Mouse (Mus musculus): ENCODE measurements around the gene Eif2b4. TPM values are rescaled to one million over a fixed set of nuclear protein-coding genes. Genes with fewer than 3 reads are reported as not detected.

The Eif2b4 gene
- polyA plus RNA-seq, 1 experiment from 2014 or later = 99.3 TPM

Other genes starting within 250 kb of the Eif2b4 start
- 3.7 and 6.7 TPM in 2 replicates for gene Cgref1, start 247.8 kb downstream of the Eif2b4 start, polyA plus RNA-seq (2016; fragmentation: Nextera tagmentation; extraction: Ambion mirVana)
- gene Preb, start 233.1 kb downstream of the Eif2b4 start, polyA plus RNA-seq (2016; fragmentation: Nextera tagmentation; extraction: Ambion mirVana) = 147 and 152 TPM in 2 replicates
- gene Tcf23, start 224.8 kb downstream of the Eif2b4 start, polyA plus RNA-seq (2016; fragmentation: Nextera tagmentation; extraction: Ambion mirVana) = not detected in 2 replicates
- gene Atraid, start 145.1 kb downstream of the Eif2b4 start, polyA plus RNA-seq (2016; fragmentation: Nextera tagmentation; extraction: Ambion mirVana) = 86.2 and 110 TPM in 2 replicates
- 8.1 and 10.1 TPM in 2 replicates for gene Slc5a6, start 144.5 kb downstream of the Eif2b4 start, polyA plus RNA-seq (2016; fragmentation: Nextera tagmentation; extraction: Ambion mirVana)
- 43.5 and 55.9 TPM in 2 replicates for gene Cad, start 138.7 kb downstream of the Eif2b4 start, polyA plus RNA-seq (2016; fragmentation: Nextera tagmentation; extraction: Ambion mirVana)
- gene Dnajc5g, start 87.1 kb downstream of the Eif2b4 start, polyA plus RNA-seq (2016; fragmentation: Nextera tagmentation; extraction: Ambion mirVana) = not detected in 2 replicates
- gene Slc30a3, start 85.2 kb downstream of the Eif2b4 start, polyA plus RNA-seq (2016; fragmentation: Nextera tagmentation; extraction: Ambion mirVana) = 2.1 and 9.3 TPM in 2 replicates
- not detected in 2 replicates for gene Trim54, start 76.7 kb downstream of the Eif2b4 start, polyA plus RNA-seq (2016; fragmentation: Nextera tagmentation; extraction: Ambion mirVana)
- not detected in 2 replicates for gene Ucn, start 54.6 kb downstream of the Eif2b4 start, polyA plus RNA-seq (2016; fragmentation: Nextera tagmentation; extraction: Ambion mirVana)
- gene Mpv17, start 39.2 kb downstream of the Eif2b4 start, polyA plus RNA-seq (2016; fragmentation: Nextera tagmentation; extraction: Ambion mirVana) = 59.2 and 60.7 TPM in 2 replicates
- gene Gm29609, start 13.5 kb downstream of the Eif2b4 start, polyA plus RNA-seq (2016; fragmentation: Nextera tagmentation; extraction: Ambion mirVana) = 0.80 and 0.89 TPM in 2 replicates
- gene Gtf3c2, start 13.3 kb downstream of the Eif2b4 start, polyA plus RNA-seq (2016; fragmentation: Nextera tagmentation; extraction: Ambion mirVana) = 105 and 118 TPM in 2 replicates
- 128 and 138 TPM in 2 replicates for gene Snx17, start 203 bp downstream of the Eif2b4 start, polyA plus RNA-seq (2016; fragmentation: Nextera tagmentation; extraction: Ambion mirVana)
- gene Zfp513, start 8.9 kb upstream of the Eif2b4 start, polyA plus RNA-seq (2016; fragmentation: Nextera tagmentation; extraction: Ambion mirVana) = 12.7 and 15.0 TPM in 2 replicates
- gene Ppm1g, start 27.3 kb upstream of the Eif2b4 start, polyA plus RNA-seq (2016; fragmentation: Nextera tagmentation; extraction: Ambion mirVana) = 172 and 197 TPM in 2 replicates
- 151 and 159 TPM in 2 replicates for gene Nrbp1, start 47.4 kb upstream of the Eif2b4 start, polyA plus RNA-seq (2016; fragmentation: Nextera tagmentation; extraction: Ambion mirVana)
- 0.30 TPM in 1 of 2 replicates, not detected in the other for gene Gm9970, start 47.8 kb upstream of the Eif2b4 start, polyA plus RNA-seq (2016; fragmentation: Nextera tagmentation; extraction: Ambion mirVana)
- gene Krtcap3, start 58.3 kb upstream of the Eif2b4 start, polyA plus RNA-seq (2016; fragmentation: Nextera tagmentation; extraction: Ambion mirVana) = 3.9 and 6.7 TPM in 2 replicates
- 35.2 and 39.7 TPM in 2 replicates for gene Ift172, start 97.7 kb upstream of the Eif2b4 start, polyA plus RNA-seq (2016; fragmentation: Nextera tagmentation; extraction: Ambion mirVana)
- gene Fndc4, start 102.7 kb upstream of the Eif2b4 start, polyA plus RNA-seq (2016; fragmentation: Nextera tagmentation; extraction: Ambion mirVana) = 47.3 and 55.6 TPM in 2 replicates
- 0.14 TPM in 1 of 2 replicates, not detected in the other for gene Gckr, start 104.0 kb upstream of the Eif2b4 start, polyA plus RNA-seq (2016; fragmentation: Nextera tagmentation; extraction: Ambion mirVana)

Measured in hindbrain, embryonic 10.5 days (tissue).